7 mouse cellular contexts compared by ENCODE assay signal in the genomic region with DNA sequence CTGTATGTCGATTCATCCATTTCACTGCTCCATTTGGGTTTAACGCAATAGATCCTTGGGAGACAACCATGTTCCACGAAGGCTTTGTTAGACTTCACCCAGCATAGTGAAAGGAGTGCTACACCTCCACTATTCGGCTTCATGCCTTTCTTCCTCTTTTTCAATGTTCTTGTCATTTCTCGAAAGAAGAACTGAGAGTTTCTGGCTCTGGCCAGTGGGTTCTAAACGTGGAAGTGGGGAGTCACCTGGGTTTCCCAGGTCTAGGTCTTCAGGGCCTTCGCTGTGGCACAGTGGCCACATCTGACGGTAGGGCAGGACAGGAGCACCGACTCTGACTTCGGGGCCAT. TPM values are rescaled to one million over a fixed set of nuclear protein-coding genes. Genes with fewer than 3 reads are reported as not detected.
DNase-seq lines count a peak whose midpoint lies in the region; ATAC-seq lines count a peak whose summit lies in the region.

No protein-coding gene starts in this region.

- H3K4me3 ChIP-seq in lung, embryonic 15.5 days = peak overlapping the region; percentile 91
- peak overlapping the region; percentile 90 for H3K4me3 ChIP-seq in forebrain, embryonic 11.5 days (ENCODE audit: low read depth, low read length)
- H3K4me3 ChIP-seq in limb, embryonic 13.5 days = peak overlapping the region; percentile 75
- peak overlapping the region; percentile 73 for H3K4me3 ChIP-seq in stomach, embryonic 14.5 days (ENCODE audit: low read depth, low read length)

- H3K4me1 ChIP-seq in lung, embryonic 15.5 days = peaks cover 17% of the 10 kb centered on the region
- peaks cover 12% of the 10 kb centered on the region; the same call in 1 of the 2 replicates for H3K4me1 ChIP-seq in forebrain, embryonic 11.5 days (replicated peaks; ENCODE audit: control insufficient read depth, insufficient read depth, low read length)
- H3K4me1 ChIP-seq in limb, embryonic 13.5 days = peaks cover 14% of the 10 kb centered on the region
- peaks cover 7% of the 10 kb centered on the region for H3K4me1 ChIP-seq in stomach, embryonic 14.5 days (ENCODE audit: control insufficient read depth, insufficient read depth, low read length)

- no peaks in the 10 kb centered on the region for H3K9me3 ChIP-seq in lung, embryonic 15.5 days
- no peaks in the 10 kb centered on the region for H3K9me3 ChIP-seq in forebrain, embryonic 11.5 days (ENCODE audit: control insufficient read depth, low read length)
- H3K9me3 ChIP-seq in limb, embryonic 13.5 days = no peaks in the 10 kb centered on the region
- H3K9me3 ChIP-seq in stomach, embryonic 14.5 days (ENCODE audit: control insufficient read depth, low read depth, low read length) = no peaks in the 10 kb centered on the region

- no peak for ATAC-seq in lung, embryonic 15.5 days (ENCODE audit: borderline replicate concordance, extremely low read depth, low FRiP score, low TSS enrichment)
- no peak for ATAC-seq in forebrain, embryonic 11.5 days (replicated peaks; ENCODE audit: low FRiP score)
- ATAC-seq in limb, embryonic 13.5 days (ENCODE audit: low FRiP score, low read depth) = no peak
- ATAC-seq in stomach, embryonic 14.5 days (ENCODE audit: insufficient number of reproducible peaks, insufficient read depth, low FRiP score, low read depth) = no peak

- peak overlapping the region; percentile 71 for H3K4me2 ChIP-seq in lung, embryonic 15.5 days
- H3K4me2 ChIP-seq in forebrain, embryonic 11.5 days (ENCODE audit: low read depth, low read length, severe bottlenecking) = peak overlapping the region; percentile 69; the same call in 1 of the 2 replicates
- peak overlapping the region; percentile 88 for H3K4me2 ChIP-seq in limb, embryonic 13.5 days (replicated peaks)
- H3K4me2 ChIP-seq in stomach, embryonic 14.5 days (replicated peaks; ENCODE audit: low read depth, low read length) = peak overlapping the region; percentile 88

- WGBS in lung, embryonic 15.5 days = 29% methylated on average over 10 of the region's 10 CpGs
- 34% methylated on average over 10 of the region's 10 CpGs for WGBS in forebrain, embryonic 11.5 days
- WGBS in limb, embryonic 13.5 days = 36% methylated on average over 10 of the region's 10 CpGs
- WGBS in stomach, embryonic 14.5 days = 30% methylated on average over 10 of the region's 10 CpGs

- 0 out of 2 replicates have a peak overlapping the region, but pooled peaks have one; percentile 90 for H3K9ac ChIP-seq in lung, embryonic 15.5 days
- H3K9ac ChIP-seq in forebrain, embryonic 11.5 days (ENCODE audit: low read length) = peak overlapping the region; percentile 94
- H3K9ac ChIP-seq in limb, embryonic 13.5 days = 0 out of 2 replicates have a peak overlapping the region, but pooled peaks have one; percentile 87
- peak overlapping the region; percentile 83; the same call in 1 of the 2 replicates for H3K9ac ChIP-seq in stomach, embryonic 14.5 days (replicated peaks; ENCODE audit: low read depth, low read length)

- H3K27me3 ChIP-seq in lung, embryonic 15.5 days = no peaks in the 10 kb centered on the region
- H3K27me3 ChIP-seq in forebrain, embryonic 11.5 days (ENCODE audit: control insufficient read depth, insufficient read depth, low read length) = no peaks in the 10 kb centered on the region
- H3K27me3 ChIP-seq in limb, embryonic 13.5 days = no peaks in the 10 kb centered on the region
- no peaks in the 10 kb centered on the region for H3K27me3 ChIP-seq in stomach, embryonic 14.5 days (ENCODE audit: control insufficient read depth, insufficient read depth, low read length)

- peak overlapping the region; percentile 99; the same call in 1 of the 2 replicates for H3K27ac ChIP-seq in lung, embryonic 15.5 days
- H3K27ac ChIP-seq in forebrain, embryonic 11.5 days (ENCODE audit: low read depth, low read length) = 0 out of 2 replicates have a peak overlapping the region, but pooled peaks have one; percentile 15
- H3K27ac ChIP-seq in limb, embryonic 13.5 days = peak overlapping the region; percentile 97
- H3K27ac ChIP-seq in stomach, embryonic 14.5 days (ENCODE audit: low read length) = peak overlapping the region; percentile 97; the same call in 1 of the 2 replicates

- peaks cover 42% of the 10 kb centered on the region for H3K36me3 ChIP-seq in lung, embryonic 15.5 days
- peaks cover 8% of the 10 kb centered on the region; the same call in 1 of the 2 replicates for H3K36me3 ChIP-seq in forebrain, embryonic 11.5 days (ENCODE audit: control insufficient read depth, insufficient read depth, low read length)
- peaks cover 66% of the 10 kb centered on the region for H3K36me3 ChIP-seq in limb, embryonic 13.5 days
- H3K36me3 ChIP-seq in stomach, embryonic 14.5 days (ENCODE audit: control insufficient read depth, insufficient read depth, low read length) = peaks cover 44% of the 10 kb centered on the region

- no peak for DNase-seq in lung, postnatal 25 days (ENCODE audit: low spot score)
- no peak for DNase-seq in forebrain, embryonic 11.5 days (ENCODE audit: low spot score)
- no peak for DNase-seq in adipocyte (ENCODE audit: low spot score)
- no peak for DNase-seq in frontal cortex, postnatal 10 days (ENCODE audit: low spot score in 2 of 2)

RNA-seq across cellular contexts. Expression of gene Dennd4b, which starts 0.3 kb away (rescaled TPM):
- polyA plus RNA-seq in lung, embryonic 15.5 days (2015; fragmentation: Nextera tagmentation; extraction: Ambion mirVana) = 3.4 and 4.8 TPM in 2 replicates
- 6.8 and 7.0 TPM in 2 replicates for polyA plus RNA-seq in forebrain, embryonic 11.5 days (2014; fragmentation: Nextera tagmentation; extraction: Ambion mirVana)
- 4.2 and 5.3 TPM in 2 replicates for polyA plus RNA-seq in limb, embryonic 13.5 days (2015; fragmentation: Nextera tagmentation; extraction: Ambion mirVana)
- 3.0 and 3.6 TPM in 2 replicates for polyA plus RNA-seq in stomach, embryonic 14.5 days (2014; fragmentation: Nextera tagmentation; extraction: Ambion mirVana)

RNA-seq across cellular contexts. Expression of gene Crtc2, which starts 10.7 kb away (rescaled TPM):
- polyA plus RNA-seq in lung, embryonic 15.5 days (2015; fragmentation: Nextera tagmentation; extraction: Ambion mirVana) = 19.9 and 21.1 TPM in 2 replicates
- polyA plus RNA-seq in forebrain, embryonic 11.5 days (2014; fragmentation: Nextera tagmentation; extraction: Ambion mirVana) = 13.7 and 14.6 TPM in 2 replicates
- polyA plus RNA-seq in limb, embryonic 13.5 days (2015; fragmentation: Nextera tagmentation; extraction: Ambion mirVana) = 22.0 and 23.6 TPM in 2 replicates
- polyA plus RNA-seq in stomach, embryonic 14.5 days (2014; fragmentation: Nextera tagmentation; extraction: Ambion mirVana) = 18.8 and 21.4 TPM in 2 replicates

RNA-seq across cellular contexts. Expression of gene Slc39a1, which starts 16.7 kb away (rescaled TPM):
- polyA plus RNA-seq in lung, embryonic 15.5 days (2015; fragmentation: Nextera tagmentation; extraction: Ambion mirVana) = 94.7 and 102 TPM in 2 replicates
- 57.5 and 58.5 TPM in 2 replicates for polyA plus RNA-seq in forebrain, embryonic 11.5 days (2014; fragmentation: Nextera tagmentation; extraction: Ambion mirVana)
- polyA plus RNA-seq in limb, embryonic 13.5 days (2015; fragmentation: Nextera tagmentation; extraction: Ambion mirVana) = 102 and 103 TPM in 2 replicates
- polyA plus RNA-seq in stomach, embryonic 14.5 days (2014; fragmentation: Nextera tagmentation; extraction: Ambion mirVana) = 114 and 119 TPM in 2 replicates

RNA-seq across cellular contexts. Expression of gene Creb3l4, which starts 21.3 kb away (rescaled TPM):
- polyA plus RNA-seq in lung, embryonic 15.5 days (2015; fragmentation: Nextera tagmentation; extraction: Ambion mirVana) = 6.0 and 6.3 TPM in 2 replicates
- 6.0 and 6.2 TPM in 2 replicates for polyA plus RNA-seq in forebrain, embryonic 11.5 days (2014; fragmentation: Nextera tagmentation; extraction: Ambion mirVana)
- polyA plus RNA-seq in limb, embryonic 13.5 days (2015; fragmentation: Nextera tagmentation; extraction: Ambion mirVana) = 10.9 and 12.5 TPM in 2 replicates
- 20.6 and 21.4 TPM in 2 replicates for polyA plus RNA-seq in stomach, embryonic 14.5 days (2014; fragmentation: Nextera tagmentation; extraction: Ambion mirVana)

RNA-seq across cellular contexts. Expression of gene Gatad2b, which starts 28.3 kb away (rescaled TPM):
- polyA plus RNA-seq in lung, embryonic 15.5 days (2015; fragmentation: Nextera tagmentation; extraction: Ambion mirVana) = 10.6 and 11.7 TPM in 2 replicates
- polyA plus RNA-seq in forebrain, embryonic 11.5 days (2014; fragmentation: Nextera tagmentation; extraction: Ambion mirVana) = 12.9 and 14.3 TPM in 2 replicates
- polyA plus RNA-seq in limb, embryonic 13.5 days (2015; fragmentation: Nextera tagmentation; extraction: Ambion mirVana) = 19.4 and 19.6 TPM in 2 replicates
- polyA plus RNA-seq in stomach, embryonic 14.5 days (2014; fragmentation: Nextera tagmentation; extraction: Ambion mirVana) = 22.3 and 28.7 TPM in 2 replicates

Comparison
In these comparisons a context has a peak if more than half of its experiments do, and no peak if none do; other contexts are left out.
1. H3K27ac ChIP-seq: peak in every context shown above with its lines; median percentile 99 in lung, embryonic 15.5 days; 97 in limb, embryonic 13.5 days; 97 in stomach, embryonic 14.5 days; 15 in forebrain, embryonic 11.5 days.